Mouse (Mus musculus) myocyte (in vitro differentiated cells): ENCODE measurements around the gene Apol8.
"Not testable (repeated sequence)": the region's sequence is repeated elsewhere in the genome, so short reads cannot be mapped to it uniquely, and the experiment has no call there.

ENCODE experiments used
- MAX ChIP-seq: IDR thresholded peaks from one replicate; pipeline ENCODE4 v1.6.1; 2011; ENCODE audit warnings: low read depth, mild to moderate bottlenecking, control low read depth
- POLR2A ChIP-seq: IDR thresholded peaks from one replicate; pipeline ENCODE4 v1.6.1; 2011; ENCODE audit warnings: low read depth, mild to moderate bottlenecking, control low read depth, moderate library complexity; ENCODE audit not compliant: insufficient read length

DNA sequence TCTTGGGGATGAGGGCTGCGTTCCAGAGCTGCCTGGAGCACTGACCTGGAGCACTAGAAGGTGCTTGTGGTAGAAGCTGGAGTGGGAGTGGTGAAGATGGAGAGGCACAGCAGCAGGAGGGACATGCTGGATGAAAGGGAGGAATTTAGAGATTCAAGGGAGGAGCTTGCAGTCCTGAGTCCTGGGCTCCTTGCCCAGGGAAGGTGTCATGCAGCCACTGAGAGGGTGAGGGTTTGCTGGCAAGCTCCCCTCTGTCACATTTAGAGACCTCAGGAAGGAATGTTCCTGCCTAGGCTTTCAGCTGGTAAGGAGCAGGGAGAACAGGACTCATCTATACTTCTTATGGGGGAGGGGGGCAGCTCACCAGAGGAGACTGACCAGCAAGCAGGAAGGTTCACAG, 47.9 kb downstream of the Apol8 start:
- not testable (repeated sequence) for TF ChIP-seq POLR2A, MAX
